Mouse (Mus musculus) hindbrain, embryonic 10.5 days (tissue): ENCODE results near the gene Lrrc8e. TPM values are rescaled to one million over a fixed set of nuclear protein-coding genes. Genes with fewer than 3 reads are reported as not detected.

Source experiments
- DNase-seq: peaks from one replicate; pipeline ENCODE4 v3.0.0-alpha.2; 2017; ENCODE audit warnings: low spot score
- H3K27ac ChIP-seq: fragments of 300-500 bp; sonication (generic); 2 replicates; pipeline ENCODE4 v1.5.1; 2016; ENCODE audit warnings: mild to moderate bottlenecking, moderate library complexity
- H3K27me3 ChIP-seq: fragments of 300-500 bp; sonication (generic); 2 replicates; pipeline ENCODE4 v1.6.1; 2016; ENCODE audit warnings: mild to moderate bottlenecking; ENCODE audit not compliant: poor library complexity, insufficient read depth, severe bottlenecking
- H3K36me3 ChIP-seq: fragments of 300-500 bp; sonication (generic); 2 replicates; pipeline ENCODE4 v1.6.1; 2016; ENCODE audit warnings: mild to moderate bottlenecking, moderate library complexity
- H3K4me1 ChIP-seq: fragments of 300-500 bp; sonication (generic); replicated peaks from 2 replicates; pipeline ENCODE4 v1.6.1; 2016; ENCODE audit warnings: mild to moderate bottlenecking
- H3K4me3 ChIP-seq: fragments of 300-500 bp; sonication (generic); 2 replicates; pipeline ENCODE4 v1.5.1; 2016; ENCODE audit warnings: mild to moderate bottlenecking, moderate library complexity
- H3K9me3 ChIP-seq: fragments of 300-500 bp; sonication (generic); 2 replicates; pipeline ENCODE4 v1.6.1; 2016; ENCODE audit warnings: mild to moderate bottlenecking, moderate library complexity
- WGBS: fragments of 180-500 bp; shearing (Covaris S2); methylation state at CpG from one replicate; pipeline ENCODE4 v1.1.7; 2016; 5-methylcytosine and 5-hydroxymethylcytosine counted together
- polyA plus RNA-seq: library from polyadenylated mRNA; unstranded; fragments of >200 nt; fragmentation: Nextera tagmentation; extraction: Ambion mirVana; gene quantifications from 2 replicates; pipeline ENCODE4 v1.2.1, GENCODE M21; 2016

The Lrrc8e gene
- polyA plus RNA-seq, 1 experiment from 2014 or later, result not detected

DNA sequence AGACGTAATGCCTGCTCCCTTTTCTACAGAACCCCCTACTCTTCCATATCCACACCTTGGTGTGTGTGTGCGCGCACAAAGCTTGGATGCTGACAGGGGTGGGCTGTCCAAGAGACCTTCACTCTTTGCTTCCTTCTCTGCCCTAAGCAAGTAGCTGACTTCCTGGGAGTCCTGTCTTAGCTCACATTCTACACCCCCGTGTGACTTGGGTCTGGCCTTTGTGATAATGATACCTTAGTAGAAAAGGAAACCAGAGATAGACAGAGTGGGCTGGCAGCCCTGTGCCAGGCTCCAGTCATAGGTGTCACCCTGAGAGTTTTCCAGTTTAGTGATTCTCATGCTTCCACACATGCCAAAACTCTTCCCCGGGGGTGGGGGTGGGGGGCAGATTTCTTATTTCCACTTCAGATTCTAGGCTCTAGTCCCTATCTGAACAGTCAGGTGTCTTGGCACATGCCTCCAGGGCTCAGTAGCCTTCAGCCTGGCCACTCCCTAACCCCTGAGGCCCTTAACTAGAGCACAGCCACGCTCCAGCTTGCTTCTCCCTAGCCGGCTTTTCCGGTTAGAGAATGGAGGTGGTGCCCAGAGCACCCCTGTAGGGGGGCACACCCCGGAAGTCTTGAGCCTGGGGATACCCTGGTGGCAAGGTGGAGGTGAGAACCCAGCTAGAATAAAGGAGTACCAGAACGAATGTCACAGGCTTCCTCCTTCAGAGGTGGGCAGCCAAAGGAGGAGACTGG is 4.2 kb downstream of the Lrrc8e start:
- 66% methylated on average over 10 of the region's 10 CpGs for WGBS
- no peak for DNase-seq
- H3K27ac ChIP-seq, result no peak overlapping the region
- peaks cover 7% of the 10 kb centered on the region for H3K4me1 ChIP-seq
- H3K4me3 ChIP-seq, result no peak overlapping the region
- H3K36me3 ChIP-seq, result no peaks in the 10 kb centered on the region
- H3K27me3 ChIP-seq, result peaks cover 62% of the 10 kb centered on the region
- H3K9me3 ChIP-seq, result no peaks in the 10 kb centered on the region

DNA sequence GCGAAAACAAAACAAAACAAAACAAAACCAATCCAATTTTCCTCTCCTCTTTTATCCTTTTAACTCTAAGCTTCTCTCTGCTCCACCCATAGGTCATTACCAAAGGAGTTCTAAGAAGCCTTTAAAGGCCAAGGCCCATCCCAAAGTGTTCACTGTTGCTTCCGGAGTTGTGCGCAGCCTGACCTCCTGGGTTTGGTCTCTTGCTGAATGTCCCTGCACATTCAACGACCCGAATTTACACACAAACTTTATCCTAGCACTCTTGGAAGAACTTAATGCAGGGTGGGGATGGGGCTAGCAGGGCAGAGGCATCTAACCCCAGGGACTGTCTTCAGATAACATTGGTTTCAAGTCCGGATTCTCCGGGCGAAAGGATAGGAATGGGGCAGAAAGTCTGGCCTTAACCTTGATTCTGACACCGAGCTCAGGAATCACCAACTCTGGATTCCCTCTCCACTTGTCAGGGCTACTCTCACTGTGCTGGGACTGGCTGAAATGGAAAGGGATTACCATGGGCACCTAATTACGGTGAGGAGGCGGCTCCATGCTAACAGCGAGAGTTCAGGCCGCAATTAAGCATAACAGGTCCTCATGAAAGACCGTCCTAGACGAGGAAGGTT is 11.3 kb downstream of the Lrrc8e start:
- Histone ChIP-seq H3K27ac (peak overlapping the region; percentile 98), H3K27me3 (peaks cover 21% of the 10 kb centered on the region), H3K4me1 (peaks cover 24% of the 10 kb centered on the region), H3K4me3 (peak overlapping the region; percentile 84), H3K9me3 (no peaks in the 10 kb centered on the region), H3K36me3 (peaks cover 27% of the 10 kb centered on the region)
- no peak for DNase-seq
- 24% methylated on average over 15 of the region's 15 CpGs for WGBS

DNA sequence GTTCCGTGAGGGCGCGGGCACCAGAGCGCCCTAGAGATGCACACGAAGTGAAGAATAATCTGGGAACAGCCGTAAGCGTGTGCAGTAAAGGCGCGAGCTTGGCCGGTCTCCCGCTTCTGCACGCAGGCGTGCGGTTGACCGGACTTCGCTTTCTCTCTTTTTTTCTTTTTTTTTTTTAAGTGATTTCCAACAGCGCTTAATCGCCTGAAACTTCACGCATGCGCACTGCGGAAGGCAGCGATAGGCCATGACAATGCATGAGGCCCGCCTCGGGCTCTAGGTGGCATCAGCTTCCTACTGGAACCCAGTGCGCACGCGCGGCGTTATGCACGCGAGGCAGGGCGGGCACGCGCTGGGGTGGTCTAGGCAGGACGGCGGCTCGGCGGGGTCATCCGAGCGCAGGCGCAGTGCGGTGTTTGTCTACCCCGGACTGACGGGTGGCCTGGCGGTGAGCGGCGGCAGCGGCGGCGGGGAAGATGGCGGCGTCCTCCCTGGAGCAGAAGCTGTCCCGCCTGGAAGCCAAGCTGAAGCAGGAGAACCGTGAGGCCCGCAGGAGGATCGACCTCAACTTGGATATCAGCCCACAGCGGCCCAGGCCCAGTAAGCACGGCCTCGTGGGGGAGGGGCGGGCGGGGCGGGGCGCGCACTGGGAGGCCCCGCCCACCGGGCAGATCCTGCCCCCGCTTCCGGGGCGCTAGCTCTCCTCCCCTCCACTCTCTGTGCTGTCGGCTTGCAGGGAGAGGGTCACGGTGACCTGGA is 12.0 kb downstream of the Lrrc8e start, which contains the start of the genes Map2k7 and Gm49320:
Gene Map2k7 (plus strand): TSS at position 307 of the 759 bp plus-strand sequence.
Gene Gm49320 (plus strand): TSS at position 432 of the 759 bp plus-strand sequence.
- DNase-seq, result peak; percentile 100
- under 1% methylated on average over 71 of the region's 71 CpGs for WGBS
- H3K27me3 ChIP-seq, result peaks cover 21% of the 10 kb centered on the region
- peak within 1 kb of the TSS; percentile 84 for H3K4me3 ChIP-seq
- H3K36me3 ChIP-seq, result peaks cover 34% of the 10 kb centered on the region
- H3K4me1 ChIP-seq, result peaks cover 24% of the 10 kb centered on the region
- no peaks in the 10 kb centered on the region for H3K9me3 ChIP-seq
- peak within 1 kb of the TSS; percentile 98 for H3K27ac ChIP-seq

DNA sequence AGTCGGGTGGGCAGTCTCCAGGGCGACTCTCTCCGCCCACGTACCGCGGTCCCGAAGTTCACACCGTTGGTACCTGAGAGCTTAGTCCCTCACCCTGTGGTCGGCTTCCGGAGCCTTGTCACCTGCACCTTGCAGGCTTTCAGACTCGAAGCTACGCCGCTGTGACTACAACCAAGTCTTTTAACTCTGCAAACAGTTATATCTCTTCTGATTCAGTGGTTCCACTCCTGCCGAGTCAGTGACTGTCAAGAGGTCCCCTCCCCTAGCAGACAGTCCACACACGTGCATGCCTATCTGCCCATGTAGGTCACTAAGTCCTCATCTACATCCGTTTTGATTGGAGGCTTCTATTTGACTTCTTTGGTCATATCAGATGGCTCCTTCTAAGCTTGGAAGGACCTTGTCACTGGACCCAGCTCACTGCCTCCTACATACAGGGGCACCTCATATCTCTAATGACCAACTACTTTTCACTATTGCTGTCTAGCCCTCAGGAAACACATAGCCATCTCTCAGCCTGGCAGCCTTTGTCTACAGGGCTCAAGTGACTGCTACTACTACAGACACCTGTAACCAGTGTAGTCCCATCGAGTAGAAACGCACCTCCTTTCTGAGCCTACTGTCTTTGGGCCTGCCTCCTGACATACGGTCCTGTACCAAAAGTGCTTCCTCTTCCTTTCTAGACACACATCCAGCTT is 12.7 kb downstream of the Lrrc8e start:
- Histone ChIP-seq H3K27ac (peak overlapping the region; percentile 98), H3K27me3 (peaks cover 18% of the 10 kb centered on the region), H3K9me3 (no peaks in the 10 kb centered on the region), H3K4me1 (peaks cover 24% of the 10 kb centered on the region), H3K36me3 (peaks cover 41% of the 10 kb centered on the region), H3K4me3 (peak overlapping the region; percentile 84)
- 16% methylated on average over 19 of the region's 19 CpGs for WGBS
- DNase-seq, result no peak

DNA sequence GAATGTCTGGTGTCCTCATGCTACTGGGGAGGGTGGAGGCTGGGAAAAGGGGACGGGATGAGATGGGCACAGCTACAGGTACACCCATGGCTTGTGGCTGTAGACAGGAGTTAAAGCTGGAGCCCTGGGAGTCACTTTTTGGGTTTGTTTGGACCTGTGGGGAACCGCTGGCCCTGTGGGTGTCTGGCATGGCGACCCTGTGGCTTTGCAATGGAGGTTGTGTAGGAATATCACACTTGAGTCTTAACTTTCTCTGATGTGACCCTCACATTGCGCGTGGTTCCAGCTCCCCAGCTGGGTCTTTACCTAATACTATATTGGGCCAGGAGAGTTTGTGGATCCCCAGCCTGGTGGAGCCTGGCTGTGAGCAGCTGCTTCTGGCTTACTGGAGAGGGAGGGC is 18.4 kb downstream of the Lrrc8e start:
- Histone ChIP-seq H3K36me3 (peaks cover 96% of the 10 kb centered on the region), H3K27me3 (peaks cover 27% of the 10 kb centered on the region), H3K27ac (no peak overlapping the region), H3K9me3 (no peaks in the 10 kb centered on the region), H3K4me3 (no peak overlapping the region), H3K4me1 (peaks cover 29% of the 10 kb centered on the region)
- 96% methylated on average over 5 of the region's 5 CpGs for WGBS
- DNase-seq, result no peak

DNA sequence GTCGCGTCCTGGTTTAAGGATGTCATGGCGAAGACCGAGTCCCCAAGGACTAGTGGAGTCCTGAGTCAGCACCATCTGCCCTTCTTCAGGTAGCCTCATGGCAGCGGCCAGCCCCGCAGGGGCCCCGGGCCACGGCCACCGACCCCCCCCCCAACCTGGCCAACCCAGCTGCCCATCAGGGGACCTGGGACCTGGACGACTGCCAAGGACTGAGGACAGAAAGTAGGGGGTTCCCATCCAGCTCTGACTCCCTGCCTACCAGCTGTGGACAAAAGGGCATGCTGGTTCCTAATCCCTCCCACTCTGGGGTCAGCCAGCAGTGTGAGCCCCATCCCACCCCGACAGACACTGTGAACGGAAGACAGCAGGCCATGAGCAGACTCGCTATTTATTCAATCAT is 19.1 kb downstream of the Lrrc8e start:
- no peak for DNase-seq
- no peak overlapping the region for H3K4me3 ChIP-seq
- H3K27me3 ChIP-seq, result peaks cover 31% of the 10 kb centered on the region
- H3K9me3 ChIP-seq, result no peaks in the 10 kb centered on the region
- no peak overlapping the region for H3K27ac ChIP-seq
- WGBS, result 91% methylated on average over 13 of the region's 13 CpGs
- H3K4me1 ChIP-seq, result peaks cover 30% of the 10 kb centered on the region
- peaks cover 92% of the 10 kb centered on the region for H3K36me3 ChIP-seq

DNA sequence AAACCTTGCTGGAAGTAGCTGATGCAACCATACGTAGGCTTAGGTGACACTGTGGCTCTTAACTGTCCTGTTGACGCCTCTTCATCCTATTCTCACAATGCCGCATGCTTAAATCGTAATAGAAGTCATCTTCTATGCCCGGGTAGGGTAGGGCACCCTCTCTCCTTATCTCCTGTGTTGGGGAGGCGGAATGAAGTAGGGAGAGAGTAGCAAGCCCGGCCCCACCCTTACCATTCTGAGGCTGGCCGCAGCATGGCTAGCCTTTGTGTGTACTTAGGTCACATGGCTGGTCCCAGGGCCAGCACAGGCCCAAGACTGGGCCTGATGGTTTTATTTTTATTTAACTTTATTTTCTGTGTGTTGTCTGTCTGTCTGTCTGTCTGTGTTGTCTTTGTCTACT is 20.6 kb downstream of the Lrrc8e start:
- Histone ChIP-seq H3K4me3 (no peak overlapping the region), H3K9me3 (no peaks in the 10 kb centered on the region), H3K36me3 (peaks cover 78% of the 10 kb centered on the region), H3K27ac (no peak overlapping the region), H3K4me1 (peaks cover 29% of the 10 kb centered on the region), H3K27me3 (peaks cover 31% of the 10 kb centered on the region)
- WGBS, result 92% methylated on average over 8 of the region's 8 CpGs
- DNase-seq, result no peak

DNA sequence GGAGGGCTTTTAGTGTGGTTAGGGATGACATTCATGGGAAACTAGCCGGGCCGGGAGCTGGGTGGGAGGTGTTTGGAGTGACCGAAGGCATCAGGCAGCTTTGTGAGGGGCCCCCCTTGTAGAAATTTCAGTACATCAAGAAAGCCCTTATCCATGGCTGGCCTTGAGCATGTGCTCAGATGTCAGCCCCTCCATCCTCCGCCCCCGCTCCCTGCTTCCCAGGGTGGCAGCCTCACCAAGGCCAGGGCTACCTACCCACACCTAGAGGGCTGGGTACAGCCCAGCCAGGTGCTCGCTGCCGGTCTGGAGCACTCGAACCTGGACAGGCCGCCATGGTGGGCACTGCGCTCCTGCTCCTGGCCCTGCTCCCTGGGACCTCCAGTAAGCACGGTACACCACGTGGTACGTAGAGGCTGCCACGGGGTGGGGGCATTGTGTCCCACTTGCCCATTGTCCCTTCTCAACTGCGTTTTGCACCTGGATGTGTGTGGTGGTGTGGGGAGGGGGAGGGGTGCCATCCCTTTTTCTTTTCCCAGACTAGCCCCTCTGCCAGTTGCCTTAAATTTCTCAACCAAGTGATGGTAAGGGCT is 21.4 kb downstream of the Lrrc8e start, which contains the start of gene Tgfbr3l:
Gene Tgfbr3l (plus strand): TSS at position 264 of the 590 bp plus-strand sequence.
- peaks cover 34% of the 10 kb centered on the region for H3K4me1 ChIP-seq
- no peaks in the 10 kb centered on the region for H3K9me3 ChIP-seq
- peaks cover 31% of the 10 kb centered on the region for H3K27me3 ChIP-seq
- WGBS, result 80% methylated on average over 15 of the region's 15 CpGs
- no peak within 1 kb of the TSS for H3K4me3 ChIP-seq
- peaks cover 70% of the 10 kb centered on the region for H3K36me3 ChIP-seq
- H3K27ac ChIP-seq, result no peak within 1 kb of the TSS
- no peak for DNase-seq

DNA sequence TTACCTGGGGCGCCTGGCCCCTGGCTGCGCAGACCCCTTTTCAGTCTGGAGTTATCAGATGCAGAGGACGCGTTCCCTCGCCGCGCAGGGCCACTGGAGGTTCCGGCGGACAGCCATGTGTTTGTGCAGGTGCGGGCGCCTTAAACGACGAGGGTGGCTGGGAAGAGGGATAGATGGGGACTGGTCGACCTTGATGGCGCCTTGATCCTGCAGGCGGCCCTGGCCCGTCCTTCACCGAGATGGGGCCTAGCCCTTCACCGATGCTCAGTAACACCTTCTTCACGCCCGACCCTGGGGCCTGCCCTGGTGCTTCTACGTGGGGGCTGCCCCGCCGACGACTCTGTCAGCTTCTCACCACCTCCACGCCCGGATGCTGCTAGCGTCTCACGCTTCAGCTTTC is 22.6 kb downstream of the Lrrc8e start:
- H3K27ac ChIP-seq, result 0 out of 2 replicates have a peak overlapping the region, but pooled peaks have one; percentile 50
- H3K4me3 ChIP-seq, result peak overlapping the region; percentile 6; the same call in 1 of the 2 replicates
- peaks cover 43% of the 10 kb centered on the region for H3K4me1 ChIP-seq
- DNase-seq, result peak; percentile 52
- no peaks in the 10 kb centered on the region for H3K9me3 ChIP-seq
- H3K27me3 ChIP-seq, result peaks cover 31% of the 10 kb centered on the region
- H3K36me3 ChIP-seq, result peaks cover 59% of the 10 kb centered on the region
- 13% methylated on average over 29 of the region's 29 CpGs for WGBS

DNA sequence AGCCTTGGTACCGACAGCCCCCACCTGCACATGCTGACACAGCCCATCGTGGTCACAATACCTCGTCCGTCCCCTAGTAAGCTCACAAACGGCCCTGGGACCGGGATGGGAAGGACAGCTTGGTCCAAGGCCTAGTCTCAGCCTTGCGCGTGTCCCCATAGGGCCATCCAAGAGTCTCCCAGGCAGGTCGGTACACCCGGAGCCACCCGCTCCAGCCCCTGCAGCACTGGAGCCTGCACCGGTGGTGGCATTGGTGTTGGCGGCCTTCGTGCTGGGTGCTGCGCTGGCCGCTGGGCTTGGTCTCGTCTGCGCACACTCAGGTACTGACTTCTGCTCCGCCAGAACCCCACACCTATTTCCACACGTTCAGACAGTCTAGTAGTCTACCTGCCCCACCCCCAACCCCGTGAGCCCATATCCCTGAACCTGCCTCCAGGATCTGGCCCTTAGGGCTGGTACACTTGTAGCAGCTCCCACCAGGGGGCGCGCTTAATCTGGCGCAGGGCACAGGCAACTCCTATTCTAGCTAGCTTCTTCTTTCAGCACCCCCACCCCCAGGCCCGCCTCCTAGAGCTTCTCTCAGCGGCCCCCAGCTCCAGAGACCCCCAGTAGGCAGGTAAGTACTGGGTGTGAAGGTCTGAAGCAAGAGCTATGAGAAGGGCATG is 23.8 kb downstream of the Lrrc8e start:
- peak; percentile 81 for DNase-seq
- H3K4me1 ChIP-seq, result peaks cover 45% of the 10 kb centered on the region
- 0 out of 2 replicates have a peak overlapping the region, but pooled peaks have one; percentile 5 for H3K27ac ChIP-seq
- no peaks in the 10 kb centered on the region for H3K9me3 ChIP-seq
- 30% methylated on average over 26 of the region's 26 CpGs for WGBS
- H3K4me3 ChIP-seq, result peak overlapping the region; percentile 9; the same call in 1 of the 2 replicates
- peaks cover 31% of the 10 kb centered on the region for H3K27me3 ChIP-seq
- H3K36me3 ChIP-seq, result peaks cover 59% of the 10 kb centered on the region

DNA sequence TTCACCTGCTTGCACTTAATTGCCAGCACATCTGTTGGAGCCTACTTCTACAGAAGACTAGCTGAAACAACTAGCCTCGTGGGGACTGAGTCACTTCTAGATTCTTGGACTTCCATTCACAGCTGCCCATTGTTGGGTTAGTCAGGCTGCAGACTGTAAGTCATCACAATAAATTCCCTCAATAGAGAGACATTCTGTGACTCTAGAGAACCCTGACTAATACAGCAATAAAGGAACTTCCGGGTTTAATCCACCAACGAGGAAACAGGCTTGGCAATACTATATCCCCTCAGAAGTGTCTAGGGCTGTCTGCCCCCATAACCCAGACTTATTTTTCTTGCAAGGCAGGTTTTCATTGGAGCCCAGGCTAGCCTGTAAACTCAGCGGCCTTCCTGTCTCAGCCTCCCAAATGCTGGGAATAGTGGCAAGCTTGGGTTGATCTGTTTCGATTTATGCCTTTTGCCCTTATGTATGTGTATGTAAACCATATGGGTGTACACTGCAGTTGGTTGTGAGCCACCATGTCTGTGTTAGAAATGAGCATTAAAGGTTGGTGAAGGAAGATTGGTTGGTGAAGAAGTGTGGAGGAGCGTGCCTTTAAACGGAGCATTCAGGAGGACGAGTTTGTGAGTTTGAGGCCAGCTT is 25.6 kb downstream of the Lrrc8e start:
- Histone ChIP-seq H3K27me3 (peaks cover 31% of the 10 kb centered on the region), H3K4me1 (peaks cover 53% of the 10 kb centered on the region), H3K4me3 (peak overlapping the region; percentile 92), H3K27ac (peak overlapping the region; percentile 95), H3K36me3 (peaks cover 59% of the 10 kb centered on the region), H3K9me3 (no peaks in the 10 kb centered on the region)
- no peak for DNase-seq
- WGBS, result 51% methylated on average over 8 of the region's 8 CpGs
